Comparison of ENCODE assay signal across 33 mouse cellular contexts in the genomic region with DNA sequence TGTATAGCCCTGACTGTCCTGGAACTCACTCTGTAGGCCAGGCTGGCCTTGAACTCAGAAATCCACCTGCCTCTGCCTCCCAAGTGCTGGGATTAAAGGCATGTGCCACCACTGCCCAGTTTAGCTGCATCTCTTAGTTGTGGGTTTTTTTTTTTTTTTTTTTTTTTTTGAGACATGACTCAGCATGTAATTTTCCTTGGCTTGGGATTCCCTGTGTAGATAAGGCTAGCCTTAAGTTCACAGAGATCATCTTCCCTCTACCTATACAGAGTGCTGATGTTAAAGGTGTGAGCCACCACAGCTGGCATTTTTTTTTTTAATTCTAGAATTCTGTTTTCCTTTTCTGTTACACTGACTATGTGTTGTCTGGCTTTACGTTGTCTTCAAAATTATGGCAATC. TPM values are rescaled to one million over a fixed set of nuclear protein-coding genes. Genes with fewer than 3 reads are reported as not detected.
DNase-seq lines count a peak whose midpoint lies in the region; ATAC-seq and TF ChIP-seq lines count a peak whose summit lies in the region.
"Had no signal": no experiment of that assay in that cellular context is flagged by ENCODE, and none has a peak within 500 bp of the region (broad histone marks: within the 10 kb centered on the region; RNA-seq: fewer than 3 reads in every experiment).

No protein-coding gene starts in this region.

- 97% methylated on average over 1 of the region's 1 CpGs for WGBS in heart, embryonic 12.5 days
- 66% methylated on average over 1 of the region's 1 CpGs for WGBS in heart, adult 2 months
- WGBS in liver, embryonic 14.5 days (ENCODE audit: insufficient replicate concordance) = 85% methylated on average over 1 of the region's 1 CpGs
- WGBS in liver, postnatal 0 days (ENCODE audit: insufficient replicate concordance) = 95% methylated on average over 1 of the region's 1 CpGs

- H3K27ac ChIP-seq in heart, embryonic 12.5 days (ENCODE audit: poor library complexity, severe bottlenecking) = no peak overlapping the region
- H3K27ac ChIP-seq in heart, adult 2 months = no peak overlapping the region
- peak overlapping the region; percentile 45 for H3K27ac ChIP-seq in liver, embryonic 14.5 days
- no peak overlapping the region for H3K27ac ChIP-seq in liver, postnatal 0 days (ENCODE audit: low read depth)
- no peak overlapping the region for H3K27ac ChIP-seq in MEL (ENCODE audit: control insufficient read depth, low read depth, low read length)
- H3K27ac ChIP-seq: embryonic facial prominence, embryonic 12.5 days; hindbrain, embryonic 12.5 days; hindbrain, postnatal 0 days; intestine, embryonic 15.5 days; midbrain, embryonic 15.5 days; neural tube, embryonic 15.5 days; stomach, embryonic 15.5 days had no signal

- H3K4me2 ChIP-seq in heart, embryonic 12.5 days = no peak overlapping the region
- no peak overlapping the region for H3K4me2 ChIP-seq in liver, embryonic 14.5 days (ENCODE audit: low read depth)
- no peak overlapping the region for H3K4me2 ChIP-seq in liver, postnatal 0 days (ENCODE audit: low read depth, low read length)
- H3K4me2 ChIP-seq: embryonic facial prominence, embryonic 12.5 days; hindbrain, embryonic 12.5 days; intestine, embryonic 15.5 days; lung, embryonic 14.5 days; midbrain, embryonic 15.5 days; neural tube, embryonic 15.5 days; stomach, embryonic 15.5 days had no signal

- no peaks in the 10 kb centered on the region for H3K9me3 ChIP-seq in heart, embryonic 12.5 days (replicated peaks)
- no peaks in the 10 kb centered on the region for H3K9me3 ChIP-seq in liver, embryonic 14.5 days (ENCODE audit: control insufficient read depth, low read length)
- H3K9me3 ChIP-seq in liver, postnatal 0 days (ENCODE audit: low read length) = no peaks in the 10 kb centered on the region
- no peaks in the 10 kb centered on the region for H3K9me3 ChIP-seq in MEL (replicated peaks; ENCODE audit: insufficient read depth, low read length)
- H3K9me3 ChIP-seq: embryonic facial prominence, embryonic 12.5 days; G1E; hindbrain, embryonic 12.5 days; intestine, embryonic 15.5 days; megakaryocyte, embryonic 14.5 days; midbrain, embryonic 15.5 days; neural tube, embryonic 15.5 days; stomach, embryonic 15.5 days had no signal

- no peak overlapping the region for H3K9ac ChIP-seq in heart, embryonic 12.5 days
- no peak overlapping the region for H3K9ac ChIP-seq in heart, adult 2 months (ENCODE audit: low read depth, low read length)
- H3K9ac ChIP-seq in liver, embryonic 14.5 days (replicated peaks) = no peak overlapping the region
- H3K9ac ChIP-seq in liver, postnatal 0 days (replicated peaks) = no peak overlapping the region
- H3K9ac ChIP-seq in MEL (ENCODE audit: control insufficient read depth, low read depth, low read length, poor library complexity, severe bottlenecking) = no peak overlapping the region
- H3K9ac ChIP-seq: embryonic facial prominence, embryonic 12.5 days; hindbrain, embryonic 12.5 days; intestine, embryonic 15.5 days; lung, embryonic 14.5 days; midbrain, embryonic 15.5 days; neural tube, embryonic 15.5 days; stomach, embryonic 15.5 days had no signal

- H3K27me3 ChIP-seq in heart, embryonic 12.5 days (replicated peaks) = no peaks in the 10 kb centered on the region
- H3K27me3 ChIP-seq in heart, adult 2 months (ENCODE audit: control insufficient read depth, insufficient read depth, low read length) = no peaks in the 10 kb centered on the region
- no peaks in the 10 kb centered on the region for H3K27me3 ChIP-seq in liver, embryonic 14.5 days (ENCODE audit: control insufficient read depth, insufficient read depth, low read length)
- H3K27me3 ChIP-seq in liver, postnatal 0 days (ENCODE audit: insufficient read depth, low read length) = no peaks in the 10 kb centered on the region
- H3K27me3 ChIP-seq in MEL (ENCODE audit: control insufficient read depth in 1 of 2, insufficient read depth in 2 of 2, low read length in 2 of 2) = no peaks in the 10 kb centered on the region
- H3K27me3 ChIP-seq: embryonic facial prominence, embryonic 12.5 days; hindbrain, embryonic 12.5 days; intestine, embryonic 15.5 days; megakaryocyte, embryonic 14.5 days; midbrain, embryonic 15.5 days; neural tube, embryonic 15.5 days; Patski; stomach, embryonic 15.5 days had no signal

- peak; percentile 77 for ATAC-seq in heart, embryonic 12.5 days (ENCODE audit: insufficient number of reproducible peaks, low FRiP score)
- ATAC-seq in liver, embryonic 14.5 days (ENCODE audit: insufficient read depth) = peak; percentile 45
- ATAC-seq in liver, postnatal 0 days = no peak
- ATAC-seq in megakaryocyte-erythroid progenitor cell, adult 5-6 weeks (replicated peaks; ENCODE audit: low FRiP score, low TSS enrichment, poor library complexity, severe bottlenecking) = 0 out of 2 replicates have a peak, but pooled peaks have one; percentile 14
- ATAC-seq: forebrain, embryonic 16.5 days; hindbrain, postnatal 0 days; midbrain, embryonic 15.5 days; Patski had no signal

- intact Hi-C loops in heart, adult 2 months (cut with DNase I) = no loop called here

- no peak for TF ChIP-seq RAD21 in MEL (IDR thresholded peaks at IDR 0.05; ENCODE audit: low read depth, low read length)

- no peak for TF ChIP-seq POLR2A in heart, adult 2 months (IDR thresholded peaks at IDR 0.05; ENCODE audit: insufficient read depth, low read depth, low read length)
- no peak for TF ChIP-seq POLR2A in MEL (IDR thresholded peaks at IDR 0.05; ENCODE audit: control insufficient read depth in 1 of 2, insufficient read depth in 1 of 2, low read depth in 1 of 2, low read length in 2 of 2, poor library complexity in 1 of 2)

- TF ChIP-seq EP300 in heart, adult 2 months (IDR thresholded peaks at IDR 0.05; ENCODE audit: insufficient read depth, low read depth, low read length) = no peak
- no peak for TF ChIP-seq EP300 in liver, embryonic 14.5 days (IDR thresholded peaks at IDR 0.05; ENCODE audit: low read depth)
- no peak for TF ChIP-seq EP300 in liver, postnatal 0 days (IDR thresholded peaks at IDR 0.05; ENCODE audit: low read depth)
- no peak for TF ChIP-seq EP300 in MEL (IDR thresholded peaks at IDR 0.05; ENCODE audit: low read depth in 1 of 2, low read length in 2 of 2)

- peaks cover 20% of the 10 kb centered on the region for H3K4me1 ChIP-seq in heart, embryonic 12.5 days (replicated peaks)
- H3K4me1 ChIP-seq in heart, adult 2 months (ENCODE audit: control insufficient read depth, insufficient read depth, low read length) = peaks cover 18% of the 10 kb centered on the region
- peaks cover 22 to 23% of the 10 kb centered on the region in 2 experiments for H3K4me1 ChIP-seq in liver, embryonic 14.5 days (replicated peaks; ENCODE audit: control insufficient read depth in 2 of 2, insufficient read depth in 2 of 2, low read length in 1 of 2)
- peaks cover 32% of the 10 kb centered on the region for H3K4me1 ChIP-seq in liver, postnatal 0 days (ENCODE audit: insufficient read depth)
- H3K4me1 ChIP-seq in MEL (ENCODE audit: control insufficient read depth in 1 of 2, insufficient read depth in 2 of 2, low read length in 2 of 2) = peaks cover 0 to 8% of the 10 kb centered on the region in 2 experiments; a peak in 2 of 4 replicates
- H3K4me1 ChIP-seq: intestine, embryonic 15.5 days had no signal

- H3K36me3 ChIP-seq in heart, embryonic 12.5 days = peaks cover 65% of the 10 kb centered on the region
- H3K36me3 ChIP-seq in heart, adult 2 months (ENCODE audit: control insufficient read depth, insufficient read depth, low read length) = peaks cover 83% of the 10 kb centered on the region
- peaks cover 83% of the 10 kb centered on the region for H3K36me3 ChIP-seq in liver, embryonic 14.5 days (replicated peaks; ENCODE audit: control insufficient read depth, insufficient read depth, low read depth)
- H3K36me3 ChIP-seq in liver, postnatal 0 days (replicated peaks; ENCODE audit: insufficient read depth, low read length) = peaks cover 72% of the 10 kb centered on the region
- H3K36me3 ChIP-seq in MEL (ENCODE audit: control insufficient read depth in 1 of 2, insufficient read depth in 2 of 2, low read length in 2 of 2) = peaks cover 13 to 29% of the 10 kb centered on the region in 2 experiments

- no peak overlapping the region for H3K4me3 ChIP-seq in heart, embryonic 12.5 days
- no peak overlapping the region for H3K4me3 ChIP-seq in heart, adult 2 months
- H3K4me3 ChIP-seq in liver, embryonic 14.5 days (ENCODE audit: insufficient read depth in 1 of 2, low read depth in 2 of 2, low read length in 2 of 2) = no peak overlapping the region
- H3K4me3 ChIP-seq in liver, postnatal 0 days (ENCODE audit: low read depth, low read length) = no peak overlapping the region
- no peak overlapping the region for H3K4me3 ChIP-seq in MEL (ENCODE audit: control insufficient read depth in 1 of 2, insufficient read depth in 1 of 2, low read depth in 2 of 2, low read length in 2 of 2)
- H3K4me3 ChIP-seq: embryonic facial prominence, embryonic 12.5 days; hindbrain, embryonic 12.5 days; intestine, embryonic 15.5 days; megakaryocyte, embryonic 14.5 days; midbrain, embryonic 15.5 days; neural tube, embryonic 15.5 days; stomach, embryonic 15.5 days had no signal

- peaks cover 7% of the 10 kb centered on the region for H3K79me2 ChIP-seq in heart, adult 2 months (replicated peaks; ENCODE audit: control insufficient read depth, insufficient read depth, low read length)
- peaks cover 29% of the 10 kb centered on the region for H3K79me2 ChIP-seq in MEL (ENCODE audit: control insufficient read depth, insufficient read depth, low read length, poor library complexity)

- no peak for TF ChIP-seq CTCF in heart, adult 2 months (IDR thresholded peaks at IDR 0.05)
- no peak for TF ChIP-seq CTCF in liver, embryonic 14.5 days (IDR thresholded peaks at IDR 0.05; ENCODE audit: low read depth)
- TF ChIP-seq CTCF in liver, postnatal 0 days (IDR thresholded peaks at IDR 0.05; ENCODE audit: low read depth) = no peak
- no peak for TF ChIP-seq CTCF in MEL (IDR thresholded peaks at IDR 0.05 in 2 of 3, conservative IDR thresholded peaks at IDR 0.05 in 1 of 3; ENCODE audit: control insufficient read depth in 1 of 3, insufficient read depth in 1 of 3, low read depth in 2 of 3, low read length in 3 of 3, poor library complexity in 1 of 3, severe bottlenecking in 1 of 3)

- DNase-seq in heart, adult 2 months = no peak
- DNase-seq in liver, embryonic 14.5 days (ENCODE audit: low read depth in 3 of 3, low spot score in 3 of 3) = peak in 1 of 3 experiments; percentile 35
- no peak for DNase-seq in liver, postnatal 0 days
- DNase-seq in MEL (ENCODE audit: low read depth, low spot score) = no peak
- DNase-seq in cerebellum, adult 9-11 months = no peak
- no peak for DNase-seq in frontal cortex, postnatal 10 days (ENCODE audit: low spot score in 2 of 2)
- DNase-seq: adrenal gland, postnatal 10 days; cerebellum, adult 9-10 months; embryo, embryonic 11 days; gastrocnemius, postnatal 14 days; heart, postnatal 14 days; kidney, adult 2 months; kidney, postnatal 36 days; layer of hippocampus, postnatal 36 days; left cerebral cortex, postnatal 4 days; lung, embryonic 14.5 days; lung, postnatal 36 days; retina, postnatal 1 day; right cerebral cortex, postnatal 25 days; thymus, postnatal 36 days had no signal

RNA-seq across cellular contexts. Expression of a gene that starts 7.7 kb away (rescaled TPM):
- 24.1 and 25.9 TPM in 2 replicates for polyA plus RNA-seq in heart, embryonic 12.5 days (2016; fragmentation: Nextera tagmentation; extraction: Ambion mirVana)
- total RNA-seq in heart, adult 2 months (2021) = 100 to 1,000 TPM in 1 of 2 experiments, 10 to 100 TPM in 1; 93.2 to 133 TPM
- polyA plus RNA-seq in heart, adult 2 months (2012; rRNA removed) = 29.2 and 57.0 TPM in 2 replicates
- polyA plus RNA-seq in liver, embryonic 14.5 days (2012; rRNA removed) = 10.3 and 15.1 TPM in 2 replicates
- 8.4 and 9.8 TPM in 2 replicates for polyA plus RNA-seq in liver, embryonic 14.5 days (2014; fragmentation: Nextera tagmentation; extraction: Ambion mirVana)
- polyA plus RNA-seq in liver, postnatal 0 days (2015; fragmentation: Nextera tagmentation; extraction: Ambion mirVana) = 7.1 and 7.5 TPM in 2 replicates
- 25.3 and 27.6 TPM in 2 replicates for total RNA-seq in MEL (2012; rRNA removed)
- polyA plus RNA-seq in MEL (2012; ENCODE audit: insufficient read depth in 1 of 2, insufficient read length in 2 of 2, low read depth in 1 of 2, low replicate concordance in 2 of 2, missing spikeins in 1 of 2) = 100 to 1,000 TPM in 1 of 2 experiments, 10 to 100 TPM in 1; 29.9 to 154 TPM
- 45.2 and 52.0 TPM in 2 replicates for total RNA-seq in megakaryocyte-erythroid progenitor cell, adult 5-6 weeks (2014; fragmentation: Nextera tagmentation)
- 45.7 and 54.5 TPM in 2 replicates for total RNA-seq in megakaryocyte-erythroid progenitor cell, adult 5-6 weeks (2017)

RNA-seq across cellular contexts. Expression of a gene that starts 45.5 kb away (rescaled TPM):
- 17.1 and 21.1 TPM in 2 replicates for polyA plus RNA-seq in heart, embryonic 12.5 days (2016; fragmentation: Nextera tagmentation; extraction: Ambion mirVana)
- 10 to 100 TPM; 45.6 to 49.0 TPM for total RNA-seq in heart, adult 2 months (2021)
- 19.4 and 30.7 TPM in 2 replicates for polyA plus RNA-seq in heart, adult 2 months (2012; rRNA removed)
- 37.6 and 57.5 TPM in 2 replicates for polyA plus RNA-seq in liver, embryonic 14.5 days (2012; rRNA removed)
- 35.5 and 41.9 TPM in 2 replicates for polyA plus RNA-seq in liver, embryonic 14.5 days (2014; fragmentation: Nextera tagmentation; extraction: Ambion mirVana)
- 15.8 and 17.7 TPM in 2 replicates for polyA plus RNA-seq in liver, postnatal 0 days (2015; fragmentation: Nextera tagmentation; extraction: Ambion mirVana)
- total RNA-seq in MEL (2012; rRNA removed) = 101 and 105 TPM in 2 replicates
- 100 to 1,000 TPM in 1 of 2 experiments, 10 to 100 TPM in 1; 94.2 to 425 TPM for polyA plus RNA-seq in MEL (2012; ENCODE audit: insufficient read depth in 1 of 2, insufficient read length in 2 of 2, low read depth in 1 of 2, low replicate concordance in 2 of 2, missing spikeins in 1 of 2)
- 196 and 235 TPM in 2 replicates for total RNA-seq in megakaryocyte-erythroid progenitor cell, adult 5-6 weeks (2014; fragmentation: Nextera tagmentation)
- 202 and 222 TPM in 2 replicates for total RNA-seq in megakaryocyte-erythroid progenitor cell, adult 5-6 weeks (2017)
